Mouse (Mus musculus): ENCODE results near the gene Pemt. TPM values are rescaled to one million over a fixed set of nuclear protein-coding genes. Genes with fewer than 3 reads are reported as not detected.

Gene Pemt
- total and polyA plus RNA-seq, 2 experiments from 2014 or later = 6.9 to 11.9 TPM

DNA sequence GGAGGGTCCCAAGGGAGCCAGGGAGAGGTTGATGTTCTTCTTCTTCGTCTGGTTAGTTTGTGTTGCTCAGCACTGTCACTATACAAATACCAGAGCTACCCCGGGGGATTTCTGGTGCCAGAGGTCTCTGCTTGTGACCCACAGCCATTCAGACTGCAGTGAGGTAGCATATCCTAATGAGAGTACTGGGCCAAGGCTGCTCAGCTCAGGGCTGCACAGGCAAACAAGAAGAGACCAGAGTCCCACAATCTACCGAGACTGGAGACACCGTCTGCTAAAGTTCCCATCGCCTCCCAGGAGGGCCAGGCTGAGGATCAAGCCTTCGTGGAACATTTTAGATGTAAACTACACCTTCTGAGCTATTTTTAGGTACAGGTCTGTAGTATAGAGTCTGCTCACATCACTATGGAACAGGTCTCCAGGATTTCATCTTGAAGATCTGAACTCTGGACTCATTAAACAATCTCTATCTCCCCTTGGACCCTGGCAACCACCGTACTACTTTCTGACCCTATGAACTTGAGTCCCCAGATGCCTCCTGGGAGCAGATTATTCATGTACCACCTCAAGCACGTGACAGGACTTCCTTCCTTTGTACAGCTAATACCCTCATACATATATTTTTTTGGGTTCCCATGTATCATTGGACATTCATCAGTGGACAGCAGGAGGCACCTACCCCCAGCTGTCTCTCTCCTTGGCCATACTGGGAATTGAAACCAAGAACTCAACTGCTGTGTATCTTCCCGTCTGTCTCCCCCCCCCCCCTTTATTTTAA, 113.5 kb downstream of the Pemt start:
- H3K4me3 ChIP-seq (ENCODE audit: low read depth, low read length) = no peak overlapping the region
- no peaks in the 10 kb centered on the region for H3K27me3 ChIP-seq (ENCODE audit: control insufficient read depth, insufficient read depth, low read length)
- no peak overlapping the region for H3K9ac ChIP-seq (replicated peaks; ENCODE audit: low read depth, low read length)
- no peak overlapping the region for H3K4me2 ChIP-seq (ENCODE audit: low read depth, low read length)
- WGBS = 53% methylated on average over 9 of the region's 9 CpGs
- H3K9me3 ChIP-seq (replicated peaks; ENCODE audit: control insufficient read depth, low read length) = no peaks in the 10 kb centered on the region
- DNase-seq (ENCODE audit: low spot score) = no peak
- no peak for ATAC-seq (ENCODE audit: insufficient read depth, low read depth)
- no peak overlapping the region for H3K27ac ChIP-seq (ENCODE audit: low read depth)
- no peak for TF ChIP-seq EP300 (IDR thresholded peaks at IDR 0.05; ENCODE audit: low read depth)
- TF ChIP-seq CTCF (IDR thresholded peaks at IDR 0.05; ENCODE audit: low read depth) = no peak
- H3K36me3 ChIP-seq (replicated peaks; ENCODE audit: control insufficient read depth, insufficient read depth, low read length) = no peaks in the 10 kb centered on the region
- peaks cover 11% of the 10 kb centered on the region; the same call in 1 of the 2 replicates for H3K4me1 ChIP-seq (ENCODE audit: control insufficient read depth, insufficient read depth)

DNA sequence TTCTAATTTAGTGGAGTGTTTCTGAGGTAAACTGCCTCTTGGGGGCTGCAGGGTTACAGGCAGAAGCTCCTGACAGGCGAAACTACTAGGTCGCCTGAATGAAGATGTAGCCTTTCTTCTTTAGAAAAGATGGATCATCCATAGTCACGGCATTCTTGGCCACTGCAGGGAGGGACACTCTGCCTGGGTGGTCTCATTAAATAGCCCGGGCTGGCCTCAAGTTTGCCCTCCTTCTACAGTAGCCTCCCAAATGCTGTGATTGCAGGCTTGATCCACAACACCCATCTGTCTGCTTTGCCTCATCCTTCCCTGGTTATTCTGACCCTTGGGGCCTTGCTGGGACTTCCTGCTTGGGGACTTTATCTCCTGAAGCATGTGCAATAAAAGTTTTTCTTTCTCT, 116.3 kb downstream of the Pemt start:
- no peaks in the 10 kb centered on the region for H3K9me3 ChIP-seq (replicated peaks; ENCODE audit: control insufficient read depth, low read length)
- WGBS = 60% methylated on average over 4 of the region's 4 CpGs
- H3K9ac ChIP-seq (replicated peaks; ENCODE audit: low read depth, low read length) = no peak overlapping the region
- H3K4me1 ChIP-seq (ENCODE audit: control insufficient read depth, insufficient read depth) = peaks cover 11% of the 10 kb centered on the region; the same call in 1 of the 2 replicates
- DNase-seq (ENCODE audit: low spot score) (no peak), ATAC-seq (ENCODE audit: insufficient read depth, low read depth) (no peak)
- H3K36me3 ChIP-seq (replicated peaks; ENCODE audit: control insufficient read depth, insufficient read depth, low read length) = no peaks in the 10 kb centered on the region
- no peaks in the 10 kb centered on the region for H3K27me3 ChIP-seq (ENCODE audit: control insufficient read depth, insufficient read depth, low read length)
- H3K27ac ChIP-seq (ENCODE audit: low read depth) = no peak overlapping the region
- H3K4me2 ChIP-seq (ENCODE audit: low read depth, low read length) = no peak overlapping the region
- H3K4me3 ChIP-seq (ENCODE audit: low read depth, low read length) = no peak overlapping the region
- TF ChIP-seq CTCF (IDR thresholded peaks at IDR 0.05; ENCODE audit: low read depth) (no peak), EP300 (IDR thresholded peaks at IDR 0.05; ENCODE audit: low read depth) (no peak)

- Histone ChIP-seq H3K27me3 (ENCODE audit: control insufficient read depth, insufficient read depth, low read length) (no peaks in the 10 kb centered on the region), H3K4me1 (ENCODE audit: control insufficient read depth, insufficient read depth) (peaks cover 10% of the 10 kb centered on the region; the same call in 1 of the 2 replicates), H3K9ac (replicated peaks; ENCODE audit: low read depth, low read length) (no peak overlapping the region), H3K4me3 (ENCODE audit: low read depth, low read length) (no peak overlapping the region), H3K9me3 (replicated peaks; ENCODE audit: control insufficient read depth, low read length) (no peaks in the 10 kb centered on the region), H3K27ac (ENCODE audit: low read depth) (no peak overlapping the region), H3K4me2 (ENCODE audit: low read depth, low read length) (no peak overlapping the region), H3K36me3 (replicated peaks; ENCODE audit: control insufficient read depth, insufficient read depth, low read length) (no peaks in the 10 kb centered on the region)
- ATAC-seq (ENCODE audit: insufficient read depth, low read depth) (no peak), DNase-seq (ENCODE audit: low spot score) (no peak)
- WGBS = 36% methylated on average over 7 of the region's 7 CpGs
- TF ChIP-seq CTCF (IDR thresholded peaks at IDR 0.05; ENCODE audit: low read depth) (no peak), EP300 (IDR thresholded peaks at IDR 0.05; ENCODE audit: low read depth) (no peak)
Observed at GRCm38 (mm10) chr11:59921265-59921664, 125.0 kb downstream of the Pemt start.

Other genes with a start within 250 kb of the Pemt start
- gene Flcn, start 236.5 kb downstream of the Pemt start, total RNA-seq (2014; rRNA removed; ENCODE audit: low replicate concordance) = 38.2 and 46.9 TPM in 2 replicates
- 43.0 and 43.3 TPM in 2 replicates for gene Flcn, start 236.5 kb downstream of the Pemt start, polyA plus RNA-seq (2015; fragmentation: Nextera tagmentation; extraction: Ambion mirVana)
- 59.6 and 63.1 TPM in 2 replicates for gene Nt5m, start 207.0 kb downstream of the Pemt start, total RNA-seq (2014; rRNA removed; ENCODE audit: low replicate concordance)
- gene Nt5m, start 207.0 kb downstream of the Pemt start, polyA plus RNA-seq (2015; fragmentation: Nextera tagmentation; extraction: Ambion mirVana) = 42.3 and 42.8 TPM in 2 replicates
- 131 and 159 TPM in 2 replicates for gene Cops3, start 206.7 kb downstream of the Pemt start, total RNA-seq (2014; rRNA removed; ENCODE audit: low replicate concordance)
- gene Cops3, start 206.7 kb downstream of the Pemt start, polyA plus RNA-seq (2015; fragmentation: Nextera tagmentation; extraction: Ambion mirVana) = 114 and 119 TPM in 2 replicates
- 29.4 and 33.0 TPM in 2 replicates for gene Med9, start 98.3 kb downstream of the Pemt start, total RNA-seq (2014; rRNA removed; ENCODE audit: low replicate concordance)
- gene Med9, start 98.3 kb downstream of the Pemt start, polyA plus RNA-seq (2015; fragmentation: Nextera tagmentation; extraction: Ambion mirVana) = 40.8 and 41.1 TPM in 2 replicates
- gene Rasd1, start 81.5 kb downstream of the Pemt start, total RNA-seq (2014; rRNA removed; ENCODE audit: low replicate concordance) = 0.08 and 5.6 TPM in 2 replicates
- 10.5 and 12.2 TPM in 2 replicates for gene Rasd1, start 81.5 kb downstream of the Pemt start, polyA plus RNA-seq (2015; fragmentation: Nextera tagmentation; extraction: Ambion mirVana)
- 22.5 and 28.1 TPM in 2 replicates for gene Rai1, start 58.5 kb upstream of the Pemt start, total RNA-seq (2014; rRNA removed; ENCODE audit: low replicate concordance)
- gene Rai1, start 58.5 kb upstream of the Pemt start, polyA plus RNA-seq (2015; fragmentation: Nextera tagmentation; extraction: Ambion mirVana) = 9.1 and 10.2 TPM in 2 replicates
- gene Srebf1, start 176.1 kb upstream of the Pemt start, total RNA-seq (2014; rRNA removed; ENCODE audit: low replicate concordance) = 77.2 and 81.7 TPM in 2 replicates
- 29.9 and 31.0 TPM in 2 replicates for gene Srebf1, start 176.1 kb upstream of the Pemt start, polyA plus RNA-seq (2015; fragmentation: Nextera tagmentation; extraction: Ambion mirVana)

Measured in heart, postnatal 0 days (tissue).